In the genomic region with DNA sequence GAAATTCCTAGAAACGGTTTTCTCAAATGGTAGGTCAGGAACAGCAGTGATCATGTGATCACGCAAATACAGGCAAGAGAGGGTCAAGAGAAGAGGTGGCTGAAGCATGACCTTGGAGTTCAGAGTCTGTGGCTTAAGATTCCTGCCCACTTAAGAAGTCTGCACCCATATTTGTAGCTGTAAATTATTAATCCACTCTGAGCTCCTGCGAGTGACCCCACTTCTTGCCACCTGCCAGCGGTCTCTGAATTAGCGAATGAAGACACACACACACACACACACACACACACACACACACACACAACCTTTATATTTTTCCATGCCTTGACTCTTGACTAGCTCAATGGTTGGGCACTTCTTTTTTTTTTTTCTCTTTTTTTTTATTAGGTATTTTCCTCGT, we compare ENCODE assay signal across 18 mouse cellular contexts.
DNase-seq lines count a peak whose midpoint lies in the region; ATAC-seq and TF ChIP-seq lines count a peak whose summit lies in the region.
"Had no signal": no experiment of that assay in that cellular context is flagged by ENCODE, and none has a peak within 500 bp of the region (broad histone marks: within the 10 kb centered on the region; RNA-seq: fewer than 3 reads in every experiment).

No protein-coding gene starts in this region.

- DNase-seq in kidney, adult 2 months: peak; percentile 53
- peak; percentile 28 for DNase-seq in kidney, adult 9 months
- DNase-seq in kidney, postnatal 36 days: peak; percentile 25 to 44
- no peak for DNase-seq in heart, adult 8-10 months (ENCODE audit: low spot score)
- DNase-seq: adrenal gland, postnatal 14 days; cerebellum, adult 11-12 months; cerebellum, adult 9-10 months; cerebellum, postnatal 25 days; heart, adult 2 months had no signal

- H3K9ac ChIP-seq in kidney, embryonic 14.5 days (ENCODE audit: low read depth, low read length): no peak overlapping the region
- H3K9ac ChIP-seq in kidney, embryonic 16.5 days (replicated peaks; ENCODE audit: low read length): no peak overlapping the region
- H3K9ac ChIP-seq: embryonic facial prominence, embryonic 12.5 days; forebrain, embryonic 15.5 days; heart, embryonic 12.5 days had no signal

- no peak overlapping the region for H3K4me2 ChIP-seq in kidney, embryonic 14.5 days (replicated peaks; ENCODE audit: low read depth, low read length)
- H3K4me2 ChIP-seq in kidney, embryonic 16.5 days (replicated peaks; ENCODE audit: low read depth, low read length): no peak overlapping the region
- H3K4me2 ChIP-seq: embryonic facial prominence, embryonic 12.5 days; forebrain, embryonic 15.5 days; heart, embryonic 12.5 days had no signal

- no peaks in the 10 kb centered on the region for H3K27me3 ChIP-seq in kidney, adult 2 months (replicated peaks; ENCODE audit: control insufficient read depth, insufficient read depth, low read length)
- H3K27me3 ChIP-seq in kidney, embryonic 14.5 days (ENCODE audit: control insufficient read depth, insufficient read depth, low read length): no peaks in the 10 kb centered on the region
- no peaks in the 10 kb centered on the region for H3K27me3 ChIP-seq in kidney, embryonic 16.5 days (ENCODE audit: insufficient read depth, low read length)
- H3K27me3 ChIP-seq: CH12.LX; embryonic facial prominence, embryonic 12.5 days; forebrain, embryonic 15.5 days; heart, embryonic 12.5 days; Patski had no signal

- no peaks in the 10 kb centered on the region for H3K4me1 ChIP-seq in kidney, adult 2 months (ENCODE audit: control insufficient read depth, insufficient read depth, low read length)
- peaks cover 8% of the 10 kb centered on the region; the same call in 1 of the 2 replicates for H3K4me1 ChIP-seq in kidney, embryonic 14.5 days (ENCODE audit: control insufficient read depth, insufficient read depth, low read length)
- peaks cover 21% of the 10 kb centered on the region for H3K4me1 ChIP-seq in kidney, embryonic 16.5 days (ENCODE audit: insufficient read depth, low read length)
- H3K4me1 ChIP-seq: forebrain, embryonic 15.5 days had no signal

- no peaks in the 10 kb centered on the region for H3K36me3 ChIP-seq in kidney, adult 2 months (ENCODE audit: control insufficient read depth, insufficient read depth, low read length)
- no peaks in the 10 kb centered on the region for H3K36me3 ChIP-seq in kidney, embryonic 14.5 days (ENCODE audit: control insufficient read depth, insufficient read depth, low read length)
- H3K36me3 ChIP-seq in kidney, embryonic 16.5 days (ENCODE audit: insufficient read depth, low read length): no peaks in the 10 kb centered on the region
- H3K36me3 ChIP-seq: embryonic facial prominence, embryonic 12.5 days; forebrain, embryonic 15.5 days; heart, embryonic 12.5 days; hindbrain, embryonic 10.5 days had no signal

- no peaks in the 10 kb centered on the region for H3K9me3 ChIP-seq in kidney, embryonic 14.5 days (ENCODE audit: control insufficient read depth, low read length)
- no peaks in the 10 kb centered on the region for H3K9me3 ChIP-seq in kidney, embryonic 16.5 days (ENCODE audit: low read length)
- H3K9me3 ChIP-seq: embryonic facial prominence, embryonic 12.5 days; forebrain, embryonic 15.5 days; heart, embryonic 12.5 days; hindbrain, embryonic 10.5 days had no signal

- no peak overlapping the region for H3K27ac ChIP-seq in kidney, adult 2 months (ENCODE audit: insufficient read depth, low read depth, low read length)
- no peak overlapping the region for H3K27ac ChIP-seq in kidney, embryonic 14.5 days (ENCODE audit: low read depth, low read length)
- H3K27ac ChIP-seq in kidney, embryonic 16.5 days (ENCODE audit: low read length): peak overlapping the region; percentile 61
- H3K27ac ChIP-seq: embryonic facial prominence, embryonic 12.5 days; forebrain, embryonic 15.5 days; heart, adult 2 months had no signal

- no peak for TF ChIP-seq POLR2A in kidney, adult 2 months (IDR thresholded peaks at IDR 0.05; ENCODE audit: low read depth, low read length)

- TF ChIP-seq CTCF in kidney, adult 2 months (conservative IDR thresholded peaks at IDR 0.05; ENCODE audit: insufficient read depth, insufficient read length, low read depth, low read length): no peak

- ATAC-seq in kidney, embryonic 14.5 days (ENCODE audit: low FRiP score, low TSS enrichment): no peak
- peak; percentile 16; the same call in 1 of the 2 replicates for ATAC-seq in kidney, embryonic 16.5 days (ENCODE audit: low FRiP score, low TSS enrichment)
- ATAC-seq: activated CD4-positive, CD25-positive, alpha-beta regulatory T cell, adult 4 months; forebrain, embryonic 15.5 days; Patski had no signal

- WGBS in kidney, adult 2 months: 45% methylated on average over 6 of the region's 6 CpGs
- 73% methylated on average over 6 of the region's 6 CpGs for WGBS in kidney, embryonic 14.5 days
- WGBS in kidney, embryonic 16.5 days: 74% methylated on average over 6 of the region's 6 CpGs

- no peak overlapping the region for H3K4me3 ChIP-seq in kidney, adult 2 months (ENCODE audit: insufficient read depth, low read depth, low read length)
- H3K4me3 ChIP-seq in kidney, embryonic 14.5 days (ENCODE audit: low read length): no peak overlapping the region
- H3K4me3 ChIP-seq in kidney, embryonic 16.5 days (ENCODE audit: low read length): no peak overlapping the region
- H3K4me3 ChIP-seq: embryonic facial prominence, embryonic 12.5 days; forebrain, embryonic 15.5 days; heart, adult 2 months; heart, embryonic 12.5 days; hindbrain, embryonic 10.5 days had no signal
